Mouse (Mus musculus) telencephalon, adult 2 months (tissue): ENCODE data around the gene Capns2.

ENCODE experiments used
- DNase-seq: peaks from one replicate; pipeline ENCODE4 v3.0.0-alpha.2; 2011; ENCODE audit warnings: low read depth, low spot score

Capns2 gene

GRCm38 (mm10) chr8:92906553-92906952 is 5.3 kb downstream of the Capns2 start:
- DNase-seq, result no peak

- DNase-seq, result no peak
Observed at GRCm38 (mm10) chr8:92908448-92908847, 7.2 kb downstream of the Capns2 start.

- DNase-seq, result no peak
Observed at GRCm38 (mm10) chr8:92911477-92911876, 10.3 kb downstream of the Capns2 start.

GRCm38 (mm10) chr8:92913396-92913795 is 12.2 kb downstream of the Capns2 start:
- DNase-seq, result no peak

- DNase-seq, result no peak
Observed at GRCm38 (mm10) chr8:92916082-92916481, 14.9 kb downstream of the Capns2 start.

GRCm38 (mm10) chr8:92921768-92922167 is 20.6 kb downstream of the Capns2 start:
- DNase-seq, result no peak

DNA sequence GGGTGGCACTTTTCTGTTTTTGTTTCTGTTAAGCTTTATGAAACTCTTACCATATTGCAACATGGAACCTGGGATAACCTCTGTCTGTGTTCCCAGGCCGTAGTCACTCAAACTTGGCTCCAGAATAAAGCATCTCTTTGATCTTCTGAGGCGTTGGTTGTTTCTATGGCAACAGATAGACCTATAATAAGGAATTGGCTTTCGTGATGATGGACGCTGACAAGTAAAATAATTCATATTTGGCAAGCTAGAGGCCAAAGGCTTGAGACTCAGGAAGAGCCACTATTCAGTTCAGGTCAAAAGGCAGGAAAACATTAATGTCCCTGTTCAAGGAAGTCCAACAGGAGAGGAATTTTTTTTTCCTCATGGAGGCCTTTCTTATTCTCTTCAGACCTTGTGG is 27.8 kb downstream of the Capns2 start:
- no peak for DNase-seq

DNA sequence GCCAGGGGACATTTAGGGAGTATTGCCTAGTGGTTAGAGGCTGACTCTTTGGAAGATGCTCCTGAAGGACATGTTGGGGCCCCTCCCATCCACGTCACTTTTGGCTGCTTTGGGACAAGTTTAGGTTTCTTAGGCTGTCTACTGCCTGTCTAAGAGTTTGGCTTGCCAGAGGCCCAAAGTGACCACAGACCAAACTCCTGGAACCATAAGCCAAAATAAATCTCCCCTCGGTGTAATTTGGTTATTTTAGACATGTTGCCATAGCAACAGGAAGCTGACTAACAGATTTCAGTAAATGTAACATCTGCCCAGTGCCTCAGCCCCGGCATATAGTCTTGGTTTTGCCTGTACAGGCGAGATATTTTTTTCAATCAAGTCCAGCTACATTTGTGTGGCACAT is 36.8 kb downstream of the Capns2 start:
- DNase-seq, result no peak

DNA sequence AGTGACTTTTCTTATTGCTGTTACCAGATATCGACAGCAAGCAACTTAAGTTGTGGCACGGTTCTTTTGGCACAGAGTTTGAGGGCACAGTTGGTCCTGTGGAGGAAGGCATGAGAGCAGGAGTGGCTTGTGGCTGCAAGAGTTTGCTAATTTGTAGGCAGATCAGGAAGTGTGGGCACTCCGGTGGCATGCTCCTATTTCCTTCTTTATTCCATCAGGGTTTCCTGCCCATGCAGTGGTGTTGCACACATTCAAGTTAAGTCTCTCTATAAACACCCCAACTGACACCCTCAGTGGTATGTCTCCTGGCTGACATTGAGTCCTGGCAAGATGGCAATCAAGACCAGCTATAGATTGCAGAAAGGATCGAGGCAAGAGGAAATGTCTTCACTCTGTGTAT is 47.9 kb downstream of the Capns2 start:
- DNase-seq, result no peak

DNA sequence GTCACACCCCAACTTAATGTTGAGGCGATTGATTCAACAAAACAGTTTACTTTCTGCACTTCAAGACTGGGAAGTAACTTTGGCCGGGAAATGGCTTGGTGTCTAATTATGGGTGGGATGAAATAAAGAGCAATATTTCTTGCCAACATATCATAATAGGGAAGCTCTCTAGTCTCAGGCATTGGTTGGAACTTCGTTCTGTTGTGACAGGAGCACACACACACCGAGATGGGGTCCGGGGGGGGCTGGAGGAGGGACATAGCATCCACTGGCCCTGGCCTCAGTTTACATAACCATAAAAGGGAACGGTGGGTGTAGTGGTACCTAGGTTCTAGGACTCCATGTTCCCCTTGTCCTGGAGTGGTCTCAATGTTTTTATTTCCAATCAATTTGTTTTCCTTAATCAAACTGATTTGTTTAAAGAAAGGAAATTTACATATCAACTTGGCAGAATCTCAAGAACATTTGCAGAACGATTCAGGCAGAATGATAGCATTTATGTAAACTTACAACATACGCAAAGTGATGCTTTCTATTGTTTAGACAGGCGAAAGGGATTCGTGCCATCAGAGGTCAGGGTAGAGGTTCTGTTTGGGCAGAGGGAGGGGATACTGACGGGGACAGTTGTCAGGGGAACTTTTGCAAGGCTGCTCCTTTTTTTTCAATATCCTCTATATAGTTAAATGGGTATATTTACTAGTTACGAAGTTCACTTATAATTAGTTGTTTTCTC is 49.6 kb downstream of the Capns2 start:
- no peak for DNase-seq
